Mouse (Mus musculus): ENCODE measurements around the gene Gm18336. TPM values are rescaled to one million over a fixed set of nuclear protein-coding genes. Genes with fewer than 3 reads are reported as not detected.

The Gm18336 gene
- polyA plus RNA-seq, 1 experiment from 2014 or later, result not detected

DNA sequence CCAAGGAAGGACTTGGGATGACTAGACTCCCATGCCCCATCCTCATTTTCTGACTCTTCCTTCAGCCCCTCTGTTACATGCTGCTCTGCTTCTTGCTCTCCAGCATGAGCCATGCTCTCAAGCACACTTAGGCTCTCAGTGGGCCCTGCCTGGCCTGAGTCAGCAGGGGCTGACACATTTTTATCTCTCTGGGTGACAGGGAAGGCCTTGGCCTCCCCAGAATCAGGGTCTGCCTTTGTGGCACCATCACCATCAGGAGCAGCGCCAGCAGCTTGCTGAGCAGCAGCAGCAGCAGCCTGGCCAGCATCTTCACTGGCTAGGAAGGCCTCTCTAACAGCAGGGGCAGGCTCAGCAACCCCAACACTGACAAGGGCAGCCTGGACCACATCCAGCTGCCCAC, 2.1 kb downstream of the Gm18336 start:
- H3K9ac ChIP-seq (ENCODE audit: low read length), result no peak overlapping the region
- WGBS, result 80% methylated on average over 1 of the region's 1 CpGs
- ATAC-seq (ENCODE audit: insufficient read depth, low FRiP score, low TSS enrichment) (no peak), DNase-seq (ENCODE audit: low spot score) (no peak)
- H3K9me3 ChIP-seq (ENCODE audit: control insufficient read depth, low read length), result no peaks in the 10 kb centered on the region
- H3K4me2 ChIP-seq (ENCODE audit: low read depth), result no peak overlapping the region
- no peaks in the 10 kb centered on the region for H3K27me3 ChIP-seq (ENCODE audit: control insufficient read depth, insufficient read depth, low read length)
- no peak overlapping the region for H3K27ac ChIP-seq (ENCODE audit: low read depth, low read length)
- H3K4me1 ChIP-seq (ENCODE audit: control insufficient read depth, insufficient read depth, low read length), result no peaks in the 10 kb centered on the region
- H3K36me3 ChIP-seq (ENCODE audit: control insufficient read depth, insufficient read depth, low read length), result no peaks in the 10 kb centered on the region
- H3K4me3 ChIP-seq (ENCODE audit: low read depth, low read length), result no peak overlapping the region

DNA sequence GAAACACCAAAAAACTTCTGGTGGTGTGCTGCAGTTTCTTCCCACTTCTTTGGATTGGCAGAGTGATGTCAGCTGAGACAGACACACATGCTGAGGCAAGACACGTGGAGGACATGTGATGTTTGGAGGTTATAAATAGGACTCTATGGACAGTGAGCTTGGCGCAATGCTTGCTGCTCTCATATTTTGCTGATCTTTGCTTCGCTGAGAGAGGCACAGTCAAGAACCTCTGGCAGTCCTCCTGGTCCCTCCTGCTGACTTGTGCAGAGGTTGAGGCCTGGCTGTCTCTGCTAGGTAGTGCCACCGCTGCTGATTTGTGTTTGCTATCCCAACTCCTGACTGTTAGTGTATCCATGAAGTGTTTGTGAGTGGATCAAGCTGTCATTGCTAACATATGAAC, 7.1 kb downstream of the Gm18336 start:
- H3K36me3 ChIP-seq (ENCODE audit: control insufficient read depth, insufficient read depth, low read length), result no peaks in the 10 kb centered on the region
- no peak for ATAC-seq (ENCODE audit: insufficient read depth, low FRiP score, low TSS enrichment)
- H3K9me3 ChIP-seq (ENCODE audit: control insufficient read depth, low read length), result no peaks in the 10 kb centered on the region
- H3K9ac ChIP-seq (ENCODE audit: low read length), result no peak overlapping the region
- H3K4me1 ChIP-seq (ENCODE audit: control insufficient read depth, insufficient read depth, low read length), result no peaks in the 10 kb centered on the region
- DNase-seq (ENCODE audit: low spot score), result no peak
- 91% methylated on average over 4 of the region's 4 CpGs for WGBS
- H3K4me3 ChIP-seq (ENCODE audit: low read depth, low read length), result no peak overlapping the region
- no peak overlapping the region for H3K4me2 ChIP-seq (ENCODE audit: low read depth)
- no peak overlapping the region for H3K27ac ChIP-seq (ENCODE audit: low read depth, low read length)
- H3K27me3 ChIP-seq (ENCODE audit: control insufficient read depth, insufficient read depth, low read length), result no peaks in the 10 kb centered on the region

DNA sequence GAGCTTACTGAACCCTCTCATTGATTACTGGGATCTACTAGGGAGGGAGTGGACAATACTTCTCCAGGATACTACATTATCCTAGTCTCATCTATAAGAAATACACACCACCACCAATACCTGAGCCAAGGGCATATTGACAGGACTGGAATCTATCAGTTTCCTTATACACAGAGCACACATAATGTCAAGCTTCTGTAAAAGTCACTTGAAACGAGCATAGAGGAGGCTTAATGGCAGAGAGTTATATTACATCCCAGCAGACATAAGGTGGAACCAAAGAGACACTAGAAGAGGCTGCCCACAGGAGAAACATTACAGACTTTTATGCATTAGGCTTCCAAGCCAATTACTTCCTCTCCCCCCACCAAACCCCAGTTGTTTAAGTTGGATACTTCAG, 13.6 kb downstream of the Gm18336 start:
- Histone ChIP-seq H3K27ac (ENCODE audit: low read depth, low read length) (no peak overlapping the region), H3K36me3 (ENCODE audit: control insufficient read depth, insufficient read depth, low read length) (no peaks in the 10 kb centered on the region), H3K4me1 (ENCODE audit: control insufficient read depth, insufficient read depth, low read length) (no peaks in the 10 kb centered on the region), H3K9me3 (ENCODE audit: control insufficient read depth, low read length) (no peaks in the 10 kb centered on the region), H3K4me2 (ENCODE audit: low read depth) (no peak overlapping the region), H3K27me3 (ENCODE audit: control insufficient read depth, insufficient read depth, low read length) (no peaks in the 10 kb centered on the region), H3K4me3 (ENCODE audit: low read depth, low read length) (no peak overlapping the region), H3K9ac (ENCODE audit: low read length) (no peak overlapping the region)
- ATAC-seq (ENCODE audit: insufficient read depth, low FRiP score, low TSS enrichment) (no peak), DNase-seq (ENCODE audit: low spot score) (no peak)
- 43% methylated on average over 1 of the region's 1 CpGs for WGBS

DNA sequence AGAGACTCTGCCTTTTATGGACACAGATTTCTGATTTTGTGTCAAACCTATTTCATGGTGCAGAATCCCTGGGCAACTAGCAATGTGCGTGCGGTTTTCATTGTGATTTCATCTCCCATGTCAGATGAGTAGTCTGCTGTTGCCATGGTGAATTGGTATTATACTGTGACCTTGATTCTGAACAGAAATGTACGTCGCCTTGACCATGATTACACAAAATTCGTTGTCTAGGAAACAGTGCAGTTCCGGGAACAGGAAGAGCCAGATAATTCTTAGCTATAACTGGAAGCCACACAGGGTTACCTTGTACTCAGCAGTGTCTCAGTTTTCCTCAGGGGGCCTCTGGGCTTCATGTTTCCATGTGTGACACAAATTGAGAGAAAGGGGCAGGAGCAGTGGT, 14.1 kb downstream of the Gm18336 start:
- DNase-seq (ENCODE audit: low spot score) (no peak), ATAC-seq (ENCODE audit: insufficient read depth, low FRiP score, low TSS enrichment) (no peak)
- Histone ChIP-seq H3K9ac (ENCODE audit: low read length) (no peak overlapping the region), H3K36me3 (ENCODE audit: control insufficient read depth, insufficient read depth, low read length) (no peaks in the 10 kb centered on the region), H3K4me3 (ENCODE audit: low read depth, low read length) (no peak overlapping the region), H3K27ac (ENCODE audit: low read depth, low read length) (no peak overlapping the region), H3K4me1 (ENCODE audit: control insufficient read depth, insufficient read depth, low read length) (no peaks in the 10 kb centered on the region), H3K9me3 (ENCODE audit: control insufficient read depth, low read length) (no peaks in the 10 kb centered on the region), H3K4me2 (ENCODE audit: low read depth) (no peak overlapping the region), H3K27me3 (ENCODE audit: control insufficient read depth, insufficient read depth, low read length) (no peaks in the 10 kb centered on the region)
- 86% methylated on average over 6 of the region's 6 CpGs for WGBS

DNA sequence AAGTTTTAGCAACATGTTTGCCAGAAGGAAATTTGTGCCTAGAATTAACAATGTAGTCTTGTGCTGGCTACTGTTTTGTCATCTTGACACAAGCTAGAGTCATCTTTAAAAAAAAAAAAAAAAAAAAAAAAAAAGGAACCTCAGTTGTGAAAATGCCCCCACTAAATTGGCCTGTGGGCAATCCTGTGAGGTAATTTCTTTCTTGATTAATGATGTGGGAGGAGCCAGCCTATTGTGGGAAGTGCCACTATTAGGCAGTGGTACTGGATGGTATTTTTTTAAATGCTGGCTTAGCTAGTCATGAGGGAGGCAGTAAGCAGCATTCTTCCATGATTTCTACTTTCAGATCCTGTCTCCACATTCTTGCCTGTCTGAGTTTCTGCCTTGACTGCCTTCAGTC, 35.2 kb downstream of the Gm18336 start:
- no peaks in the 10 kb centered on the region for H3K36me3 ChIP-seq (ENCODE audit: control insufficient read depth, insufficient read depth, low read length)
- H3K4me1 ChIP-seq (ENCODE audit: control insufficient read depth, insufficient read depth, low read length), result no peaks in the 10 kb centered on the region
- no peak overlapping the region for H3K9ac ChIP-seq (ENCODE audit: low read length)
- DNase-seq (ENCODE audit: low spot score), result no peak
- H3K9me3 ChIP-seq (ENCODE audit: control insufficient read depth, low read length), result no peaks in the 10 kb centered on the region
- no peak overlapping the region for H3K4me3 ChIP-seq (ENCODE audit: low read depth, low read length)
- no peak overlapping the region for H3K27ac ChIP-seq (ENCODE audit: low read depth, low read length)
- H3K4me2 ChIP-seq (ENCODE audit: low read depth), result no peak overlapping the region
- no peak for ATAC-seq (ENCODE audit: insufficient read depth, low FRiP score, low TSS enrichment)
- no peaks in the 10 kb centered on the region for H3K27me3 ChIP-seq (ENCODE audit: control insufficient read depth, insufficient read depth, low read length)

DNA sequence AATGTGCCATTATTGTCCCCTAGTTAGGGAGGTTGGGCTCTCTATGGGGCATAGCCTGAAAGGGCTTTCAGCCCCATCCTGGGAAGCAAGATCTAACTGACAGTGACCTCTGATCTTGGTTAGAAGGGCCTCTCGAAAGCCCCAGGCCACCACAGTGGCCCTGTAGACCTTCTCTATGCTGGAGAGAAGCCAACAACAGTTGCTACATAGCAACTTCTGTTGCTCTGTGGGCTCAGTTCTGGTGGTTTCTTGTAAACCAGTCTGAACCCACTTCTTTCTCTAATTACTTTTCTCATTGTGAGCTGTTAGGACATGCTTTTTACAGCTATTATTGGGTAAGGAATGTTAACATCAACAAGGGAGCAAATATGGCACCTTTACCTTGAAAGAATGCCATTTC, 41.8 kb downstream of the Gm18336 start:
- Histone ChIP-seq H3K4me1 (ENCODE audit: control insufficient read depth, insufficient read depth, low read length) (no peaks in the 10 kb centered on the region), H3K27me3 (ENCODE audit: control insufficient read depth, insufficient read depth, low read length) (no peaks in the 10 kb centered on the region), H3K9ac (ENCODE audit: low read length) (no peak overlapping the region), H3K9me3 (ENCODE audit: control insufficient read depth, low read length) (no peaks in the 10 kb centered on the region), H3K36me3 (ENCODE audit: control insufficient read depth, insufficient read depth, low read length) (peaks cover 6% of the 10 kb centered on the region; the same call in 1 of the 2 replicates), H3K4me2 (ENCODE audit: low read depth) (no peak overlapping the region), H3K4me3 (ENCODE audit: low read depth, low read length) (no peak overlapping the region), H3K27ac (ENCODE audit: low read depth, low read length) (no peak overlapping the region)
- no peak for DNase-seq (ENCODE audit: low spot score)
- ATAC-seq (ENCODE audit: insufficient read depth, low FRiP score, low TSS enrichment), result no peak
- WGBS, result 93% methylated on average over 1 of the region's 1 CpGs

DNA sequence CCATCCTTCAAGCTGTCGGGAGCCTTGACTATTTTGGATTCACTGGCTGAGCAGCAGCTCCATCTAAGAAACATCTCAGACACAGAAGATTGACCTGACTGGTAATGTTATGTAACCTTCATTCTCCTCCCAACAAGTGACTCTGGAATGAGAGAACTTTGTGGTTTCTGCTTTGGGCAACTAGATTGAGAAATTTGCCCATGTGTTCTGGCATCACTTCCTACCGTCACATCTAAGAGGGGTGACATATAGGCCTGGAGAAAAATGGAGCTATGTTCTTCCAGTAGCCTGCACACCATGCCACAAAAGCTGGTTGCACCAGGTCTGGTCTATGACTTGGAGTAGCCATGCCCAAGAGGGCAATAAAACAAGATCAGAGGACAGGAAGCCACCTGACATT, 42.4 kb downstream of the Gm18336 start:
- Histone ChIP-seq H3K4me2 (ENCODE audit: low read depth) (no peak overlapping the region), H3K27ac (ENCODE audit: low read depth, low read length) (no peak overlapping the region), H3K9me3 (ENCODE audit: control insufficient read depth, low read length) (no peaks in the 10 kb centered on the region), H3K36me3 (ENCODE audit: control insufficient read depth, insufficient read depth, low read length) (peaks cover 6% of the 10 kb centered on the region; the same call in 1 of the 2 replicates), H3K27me3 (ENCODE audit: control insufficient read depth, insufficient read depth, low read length) (no peaks in the 10 kb centered on the region), H3K9ac (ENCODE audit: low read length) (no peak overlapping the region), H3K4me3 (ENCODE audit: low read depth, low read length) (no peak overlapping the region), H3K4me1 (ENCODE audit: control insufficient read depth, insufficient read depth, low read length) (no peaks in the 10 kb centered on the region)
- 95% methylated on average over 2 of the region's 2 CpGs for WGBS
- ATAC-seq (ENCODE audit: insufficient read depth, low FRiP score, low TSS enrichment), result no peak
- no peak for DNase-seq (ENCODE audit: low spot score)

Other genes with a start within 250 kb of the Gm18336 start
- not detected in 2 replicates for gene Xlr5b, start 249.9 kb downstream of the Gm18336 start, polyA plus RNA-seq (2014; fragmentation: Nextera tagmentation; extraction: Ambion mirVana)
- gene DXBay18, start 249.3 kb downstream of the Gm18336 start, polyA plus RNA-seq (2014; fragmentation: Nextera tagmentation; extraction: Ambion mirVana), result not detected in 2 replicates
- not detected in 2 replicates for gene Spin2d, start 221.7 kb downstream of the Gm18336 start, polyA plus RNA-seq (2014; fragmentation: Nextera tagmentation; extraction: Ambion mirVana)
- gene Xlr3b, start 206.5 kb downstream of the Gm18336 start, polyA plus RNA-seq (2014; fragmentation: Nextera tagmentation; extraction: Ambion mirVana), result 16.6 and 18.2 TPM in 2 replicates
- 0.38 and 0.64 TPM in 2 replicates for gene Xlr4b, start 184.4 kb downstream of the Gm18336 start, polyA plus RNA-seq (2014; fragmentation: Nextera tagmentation; extraction: Ambion mirVana)
- 16.9 and 19.0 TPM in 2 replicates for gene F8a, start 170.4 kb downstream of the Gm18336 start, polyA plus RNA-seq (2014; fragmentation: Nextera tagmentation; extraction: Ambion mirVana)
- 0.19 and 0.93 TPM in 2 replicates for gene Xlr4c, start 155.6 kb downstream of the Gm18336 start, polyA plus RNA-seq (2014; fragmentation: Nextera tagmentation; extraction: Ambion mirVana)
- gene Xlr3c, start 133.3 kb downstream of the Gm18336 start, polyA plus RNA-seq (2014; fragmentation: Nextera tagmentation; extraction: Ambion mirVana), result 0.17 and 0.37 TPM in 2 replicates
- not detected in 2 replicates for gene Xlr5a, start 105.8 kb downstream of the Gm18336 start, polyA plus RNA-seq (2014; fragmentation: Nextera tagmentation; extraction: Ambion mirVana)
- not detected in 2 replicates for gene Xlr5c, start 105.8 kb downstream of the Gm18336 start, polyA plus RNA-seq (2014; fragmentation: Nextera tagmentation; extraction: Ambion mirVana)
- gene Gm45015, start 61.9 kb downstream of the Gm18336 start, polyA plus RNA-seq (2014; fragmentation: Nextera tagmentation; extraction: Ambion mirVana), result not detected in 2 replicates
- 18.1 and 21.3 TPM in 2 replicates for gene Zfp275, start 56.1 kb downstream of the Gm18336 start, polyA plus RNA-seq (2014; fragmentation: Nextera tagmentation; extraction: Ambion mirVana)
- gene Zfp92, start 12.4 kb upstream of the Gm18336 start, polyA plus RNA-seq (2014; fragmentation: Nextera tagmentation; extraction: Ambion mirVana), result not detected in 2 replicates
- gene Trex2, start 36.6 kb upstream of the Gm18336 start, polyA plus RNA-seq (2014; fragmentation: Nextera tagmentation; extraction: Ambion mirVana), result not detected in 2 replicates
- 76.1 and 81.4 TPM in 2 replicates for gene Haus7, start 60.3 kb upstream of the Gm18336 start, polyA plus RNA-seq (2014; fragmentation: Nextera tagmentation; extraction: Ambion mirVana)
- 25.6 and 30.3 TPM in 2 replicates for gene Bgn, start 84.9 kb upstream of the Gm18336 start, polyA plus RNA-seq (2014; fragmentation: Nextera tagmentation; extraction: Ambion mirVana)
- 0.43 and 0.52 TPM in 2 replicates for gene Atp2b3, start 104.3 kb upstream of the Gm18336 start, polyA plus RNA-seq (2014; fragmentation: Nextera tagmentation; extraction: Ambion mirVana)
- 4.2 and 6.3 TPM in 2 replicates for gene Dusp9, start 240.7 kb upstream of the Gm18336 start, polyA plus RNA-seq (2014; fragmentation: Nextera tagmentation; extraction: Ambion mirVana)

All from neural tube, embryonic 11.5 days (tissue).